Mouse (Mus musculus) embryonic facial prominence, embryonic 15.5 days (tissue): ENCODE results near the gene Fam193a. TPM values are rescaled to one million over a fixed set of nuclear protein-coding genes. Genes with fewer than 3 reads are reported as not detected.

Experiments
- ATAC-seq: fragments of 200-750 bp; cut with Nextera tagmentation; 2 replicates; pipeline ENCODE4 v1.8.0; 2017; ENCODE audit warnings: low read depth, moderate TSS enrichment; ENCODE audit not compliant: insufficient number of reproducible peaks, low FRiP score, low TSS enrichment
- H3K27ac ChIP-seq: fragments of 300-500 bp; sonication (generic); replicated peaks from 2 replicates; pipeline ENCODE4 v1.5.1; 2015; ENCODE audit warnings: mild to moderate bottlenecking, inconsistent platforms
- H3K27me3 ChIP-seq: fragments of 300-500 bp; sonication (generic); 2 replicates; pipeline ENCODE4 v1.6.1; 2015; ENCODE audit warnings: inconsistent platforms
- H3K36me3 ChIP-seq: fragments of 300-500 bp; sonication (generic); 2 replicates; pipeline ENCODE4 v1.6.1; 2015; ENCODE audit warnings: mild to moderate bottlenecking, inconsistent platforms
- H3K4me1 ChIP-seq: fragments of 300-500 bp; sonication (generic); 2 replicates; pipeline ENCODE4 v1.6.1; 2015; ENCODE audit warnings: inconsistent platforms
- H3K4me2 ChIP-seq: fragments of 300-500 bp; sonication (generic); replicated peaks from 2 replicates; pipeline ENCODE4 v1.6.1; 2015; ENCODE audit warnings: mild to moderate bottlenecking, inconsistent platforms
- H3K4me3 ChIP-seq: fragments of 300-500 bp; sonication (generic); replicated peaks from 2 replicates; pipeline ENCODE4 v1.5.1; 2015; ENCODE audit warnings: mild to moderate bottlenecking, inconsistent platforms
- H3K9ac ChIP-seq: fragments of 300-500 bp; sonication (generic); 2 replicates; pipeline ENCODE4 v1.6.1; 2015; ENCODE audit warnings: inconsistent platforms
- H3K9me3 ChIP-seq: fragments of 300-500 bp; sonication (generic); replicated peaks from 2 replicates; pipeline ENCODE4 v1.6.1; 2016; ENCODE audit warnings: inconsistent platforms
- WGBS: fragments of 180-500 bp; shearing (Covaris S2); methylation state at CpG from one replicate; pipeline ENCODE4 v1.1.7; 2015; 5-methylcytosine and 5-hydroxymethylcytosine counted together
- polyA plus RNA-seq: library from polyadenylated mRNA; unstranded; fragments of >200 nt; fragmentation: Nextera tagmentation; extraction: Ambion mirVana; gene quantifications from 2 replicates; pipeline ENCODE4 v1.2.1, GENCODE M21; 2015

Fam193a gene
- polyA plus RNA-seq: 13.2 and 13.5 TPM in 2 replicates

DNA sequence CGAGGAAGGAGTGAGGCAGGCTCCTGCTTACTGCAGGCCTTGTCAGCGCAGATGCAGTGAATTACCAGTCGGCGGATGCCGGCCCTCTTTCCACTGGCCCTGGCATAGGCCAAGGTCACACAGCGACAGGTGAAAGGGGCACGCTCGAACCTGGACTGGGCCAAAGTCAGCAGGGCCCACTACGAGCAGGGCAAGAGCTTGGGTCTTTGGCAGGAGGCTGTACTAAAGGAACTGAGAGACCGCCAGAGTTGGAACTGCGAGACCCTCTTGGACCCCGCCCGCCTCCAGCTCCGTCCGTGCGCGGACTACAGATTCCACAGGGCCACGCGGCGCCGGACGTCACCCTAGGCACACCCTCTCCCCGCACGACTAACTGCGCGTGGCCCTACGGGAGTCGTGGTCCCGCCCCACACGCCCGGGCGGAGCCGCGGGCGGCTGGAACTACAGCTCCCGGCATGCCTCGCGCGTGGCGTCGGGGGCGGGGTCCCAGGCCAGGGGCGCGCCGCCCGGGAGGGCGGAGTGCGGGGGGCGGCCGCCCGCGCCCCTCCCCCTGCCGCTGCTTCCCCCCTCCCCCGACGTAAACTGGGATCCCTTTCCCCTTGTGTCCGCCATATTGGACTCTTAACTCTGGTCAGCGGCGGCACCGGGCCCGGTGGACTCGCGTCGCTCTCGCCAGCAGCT lies at the start of gene Fam193a:
Fam193a (plus strand) TSS at position 593 of the 681 bp plus-strand sequence.
- WGBS: under 1% methylated on average over 45 of the region's 64 CpGs

DNA sequence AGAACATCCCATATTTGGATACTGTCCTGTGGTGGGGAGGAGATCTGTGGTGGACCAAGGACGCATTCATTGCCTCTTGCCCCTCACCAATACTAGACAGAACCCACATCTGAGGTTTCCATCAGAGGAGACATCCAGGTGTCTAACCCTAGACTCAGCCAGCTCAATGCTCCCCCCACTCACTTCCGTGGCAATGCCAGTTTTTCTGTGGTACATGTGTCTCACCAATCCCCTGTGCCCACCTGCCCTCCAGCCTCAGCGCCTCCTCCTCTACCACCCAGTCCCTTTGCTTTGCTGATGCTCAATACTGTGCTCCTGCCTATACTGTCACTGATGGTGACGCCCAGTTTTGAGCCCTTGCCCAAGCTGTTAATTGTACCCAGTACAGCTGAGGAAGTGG lies 48.5 kb upstream of the Fam193a start:
- H3K4me1 ChIP-seq: peaks cover 4% of the 10 kb centered on the region; the same call in 1 of the 2 replicates

More for the DNA sequence above, at the start of gene Fam193a:
- H3K4me3 ChIP-seq: peak within 1 kb of the TSS; percentile 84
- no peaks in the 10 kb centered on the region for H3K9me3 ChIP-seq
- H3K9ac ChIP-seq: peak within 1 kb of the TSS; percentile 91
- peaks cover 16% of the 10 kb centered on the region for H3K4me1 ChIP-seq
- ATAC-seq: peak; percentile 100
- peaks cover 10% of the 10 kb centered on the region; the same call in 1 of the 2 replicates for H3K36me3 ChIP-seq
- peak within 1 kb of the TSS; percentile 60 for H3K4me2 ChIP-seq
- no peaks in the 10 kb centered on the region for H3K27me3 ChIP-seq
- peak within 1 kb of the TSS; percentile 85 for H3K27ac ChIP-seq

DNA sequence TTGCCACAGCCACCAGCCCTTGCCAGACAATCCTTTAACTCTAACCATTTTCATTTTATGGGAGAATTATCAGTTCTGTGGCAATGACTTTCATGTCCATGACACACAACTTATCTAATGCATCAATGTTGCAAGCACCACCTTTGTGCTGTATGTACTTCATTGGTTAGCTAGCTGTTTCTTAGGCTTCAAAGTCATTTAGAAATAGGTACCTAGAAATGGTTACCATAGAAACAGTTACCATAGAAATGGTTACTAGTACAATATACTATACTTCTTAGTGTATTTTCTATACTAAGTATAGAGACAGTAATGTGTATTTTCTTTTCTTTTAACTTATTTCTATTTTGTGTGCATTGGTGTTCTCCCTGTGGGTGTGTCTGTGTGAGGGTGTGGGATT lies 44.4 kb upstream of the Fam193a start:
- no peaks in the 10 kb centered on the region for H3K9me3 ChIP-seq
- no peaks in the 10 kb centered on the region for H3K36me3 ChIP-seq
- no peak overlapping the region for H3K4me3 ChIP-seq
- H3K4me1 ChIP-seq: peaks cover 15% of the 10 kb centered on the region
- no peaks in the 10 kb centered on the region for H3K27me3 ChIP-seq
- no peak overlapping the region for H3K4me2 ChIP-seq
- no peak overlapping the region for H3K27ac ChIP-seq
- no peak for ATAC-seq
- H3K9ac ChIP-seq: no peak overlapping the region

More for the DNA sequence above, 48.5 kb upstream of the Fam193a start:
- Histone ChIP-seq H3K27ac (no peak overlapping the region), H3K4me2 (no peak overlapping the region), H3K9ac (no peak overlapping the region), H3K9me3 (no peaks in the 10 kb centered on the region), H3K4me3 (no peak overlapping the region), H3K27me3 (no peaks in the 10 kb centered on the region), H3K36me3 (no peaks in the 10 kb centered on the region)
- 87% methylated on average over 4 of the region's 4 CpGs for WGBS
- ATAC-seq: no peak

DNA sequence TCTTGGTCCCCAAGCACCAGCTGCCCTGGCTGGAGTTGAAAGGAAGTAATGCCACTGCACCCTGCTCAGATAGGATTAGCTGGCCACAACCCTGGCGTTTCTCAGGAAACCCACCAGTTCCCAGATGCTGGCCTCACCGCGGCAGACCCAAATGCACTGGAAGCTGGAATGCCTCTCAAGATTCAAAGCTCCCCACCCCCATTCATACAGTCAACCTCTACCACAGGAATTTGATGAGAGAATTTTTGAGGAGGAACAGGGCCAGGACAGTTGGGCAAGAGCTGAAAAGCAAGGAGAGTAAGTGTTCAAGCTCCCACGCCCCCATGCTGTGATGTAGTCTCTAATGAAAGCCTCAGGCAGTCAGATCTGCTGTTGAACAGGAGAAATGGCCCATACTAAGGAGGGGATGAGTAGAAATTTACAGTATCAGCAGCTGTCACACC lies 43.5 kb upstream of the Fam193a start:
- H3K4me3 ChIP-seq: no peak overlapping the region

DNA sequence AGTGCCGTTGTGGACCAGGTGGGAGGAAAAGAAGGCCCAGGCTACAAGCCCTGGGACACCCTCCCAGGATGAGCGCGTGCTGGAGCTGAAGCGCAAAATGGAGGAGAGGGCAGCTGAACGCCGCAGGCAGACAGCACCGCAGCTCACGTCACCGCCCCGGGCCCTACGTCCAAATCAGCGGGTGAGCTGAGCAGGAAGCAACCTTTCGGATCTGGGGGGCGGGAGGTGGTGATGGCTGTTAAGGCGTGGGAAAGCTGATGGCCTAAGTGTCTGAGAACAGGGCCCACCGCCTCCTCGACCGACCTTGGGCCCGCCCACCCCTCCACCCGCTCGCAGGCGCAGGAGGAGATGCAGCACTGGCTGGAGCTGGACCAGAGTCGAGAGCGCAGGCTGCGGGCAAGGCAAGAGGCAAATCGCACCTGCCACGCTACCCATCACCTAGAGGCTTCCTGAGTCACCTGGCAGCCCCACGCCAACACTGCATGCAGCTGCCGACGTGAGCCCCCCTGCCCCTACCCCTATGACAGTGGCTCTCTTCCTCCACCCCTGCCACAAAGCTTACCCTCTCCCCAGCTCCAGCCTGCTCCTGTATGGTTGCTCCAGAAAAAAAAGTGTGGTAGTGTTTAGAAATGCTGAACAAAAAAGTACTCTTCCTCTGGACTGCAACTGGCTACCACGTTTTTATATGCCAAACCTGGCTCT lies 42.7 kb upstream of the Fam193a start:
- WGBS: 10% methylated on average over 31 of the region's 31 CpGs
- Histone ChIP-seq H3K4me3 (peak overlapping the region; percentile 34), H3K4me2 (peak overlapping the region; percentile 51), H3K4me1 (peaks cover 15% of the 10 kb centered on the region), H3K27me3 (no peaks in the 10 kb centered on the region), H3K36me3 (no peaks in the 10 kb centered on the region), H3K27ac (no peak overlapping the region), H3K9me3 (no peaks in the 10 kb centered on the region), H3K9ac (peak overlapping the region; percentile 28)
- peak; percentile 51; the same call in 1 of the 2 replicates for ATAC-seq

More for the DNA sequence above, 43.5 kb upstream of the Fam193a start:
- Histone ChIP-seq H3K36me3 (no peaks in the 10 kb centered on the region), H3K4me2 (peak overlapping the region; percentile 51), H3K27ac (no peak overlapping the region; the same call in 1 of the 2 replicates), H3K4me1 (peaks cover 15% of the 10 kb centered on the region), H3K9me3 (no peaks in the 10 kb centered on the region), H3K27me3 (no peaks in the 10 kb centered on the region), H3K9ac (no peak overlapping the region)
- 16% methylated on average over 4 of the region's 4 CpGs for WGBS
- peak; percentile 39 for ATAC-seq

DNA sequence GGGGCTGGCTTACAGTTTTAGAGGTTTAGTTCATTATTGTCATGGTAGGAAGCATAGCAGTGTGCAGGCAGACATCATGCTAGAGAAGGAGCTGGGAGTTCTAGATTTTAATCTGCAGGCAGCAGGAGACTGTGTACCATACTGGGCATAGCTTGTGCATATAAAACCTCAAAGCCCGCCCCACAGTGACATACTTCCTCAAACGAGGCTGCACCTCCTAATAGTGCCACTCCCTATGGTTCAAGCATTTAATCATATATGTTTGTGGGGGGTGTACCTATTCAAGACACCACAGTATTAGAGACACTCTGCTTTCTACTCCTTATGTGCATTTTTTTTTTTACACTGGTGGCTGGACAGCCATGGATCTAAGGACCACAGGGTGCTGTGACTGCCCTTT lies 39.6 kb upstream of the Fam193a start:
- H3K9ac ChIP-seq: no peak overlapping the region
- no peaks in the 10 kb centered on the region for H3K27me3 ChIP-seq
- no peaks in the 10 kb centered on the region for H3K9me3 ChIP-seq
- no peak for ATAC-seq
- no peaks in the 10 kb centered on the region for H3K36me3 ChIP-seq
- H3K4me1 ChIP-seq: peaks cover 15% of the 10 kb centered on the region
- H3K4me3 ChIP-seq: no peak overlapping the region
- 83% methylated on average over 2 of the region's 2 CpGs for WGBS
- no peak overlapping the region for H3K4me2 ChIP-seq
- H3K27ac ChIP-seq: no peak overlapping the region

DNA sequence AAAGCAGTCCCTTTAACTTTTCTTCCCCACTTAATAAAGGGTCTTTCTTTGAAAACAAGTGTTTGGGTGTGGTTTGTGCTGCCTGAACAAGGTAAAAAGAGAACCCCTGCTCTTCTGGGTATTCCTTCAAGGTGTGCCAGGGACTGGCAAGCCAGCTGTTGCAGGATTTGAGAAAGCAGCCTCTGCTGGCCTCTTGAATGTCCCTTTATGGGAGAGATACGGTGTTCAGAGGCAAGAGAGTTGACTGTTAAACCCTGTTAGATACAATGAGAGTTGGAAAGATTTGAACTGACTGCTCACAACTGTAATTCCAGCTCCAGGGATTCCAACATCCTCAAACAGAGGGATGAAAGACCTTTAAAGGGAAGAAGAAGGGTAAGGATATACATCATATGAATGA lies 35.7 kb upstream of the Fam193a start:
- no peaks in the 10 kb centered on the region for H3K27me3 ChIP-seq
- 85% methylated on average over 1 of the region's 1 CpGs for WGBS
- no peak overlapping the region for H3K4me3 ChIP-seq
- H3K27ac ChIP-seq: no peak overlapping the region
- no peaks in the 10 kb centered on the region for H3K36me3 ChIP-seq
- H3K4me2 ChIP-seq: no peak overlapping the region
- 0 out of 2 replicates have a peak, but pooled peaks cover 11% of the 10 kb centered on the region for H3K4me1 ChIP-seq
- no peak for ATAC-seq
- no peak overlapping the region for H3K9ac ChIP-seq
- no peaks in the 10 kb centered on the region for H3K9me3 ChIP-seq

DNA sequence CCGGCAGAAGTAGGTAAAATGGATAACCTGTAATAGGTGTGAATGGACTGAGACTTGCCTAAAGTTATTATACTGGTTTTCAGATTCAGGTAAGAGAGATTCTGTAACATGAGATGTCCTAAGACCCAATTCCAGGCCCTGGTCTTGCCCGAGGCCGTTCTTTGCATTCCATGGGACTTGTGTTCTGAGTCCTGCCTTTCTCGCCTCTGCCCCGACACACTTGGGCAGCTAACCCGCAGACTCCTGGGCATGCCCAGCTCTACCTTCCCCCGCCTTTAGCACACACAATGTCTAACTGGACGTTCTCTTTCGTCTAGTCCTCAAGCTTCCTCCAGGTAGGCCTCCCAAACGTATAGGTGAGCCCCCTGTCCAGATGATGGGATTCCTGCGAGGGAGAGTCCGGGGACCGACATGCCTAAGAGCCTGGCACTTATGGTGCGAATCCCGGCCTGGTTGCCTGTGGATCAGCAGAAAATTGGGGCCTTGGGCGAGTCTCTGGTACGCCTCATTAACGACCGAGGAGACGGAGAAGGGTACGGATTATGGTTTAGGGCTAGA lies 34.1 kb upstream of the Fam193a start:
- peak overlapping the region; percentile 90 for H3K9ac ChIP-seq
- 3% methylated on average over 21 of the region's 21 CpGs for WGBS
- H3K4me2 ChIP-seq: peak overlapping the region; percentile 73
- peak; percentile 44 for ATAC-seq
- peak overlapping the region; percentile 99 for H3K4me3 ChIP-seq
- H3K36me3 ChIP-seq: no peaks in the 10 kb centered on the region
- peak overlapping the region; percentile 97 for H3K27ac ChIP-seq
- no peaks in the 10 kb centered on the region for H3K27me3 ChIP-seq
- H3K9me3 ChIP-seq: no peaks in the 10 kb centered on the region
- 0 out of 2 replicates have a peak, but pooled peaks cover 11% of the 10 kb centered on the region for H3K4me1 ChIP-seq

DNA sequence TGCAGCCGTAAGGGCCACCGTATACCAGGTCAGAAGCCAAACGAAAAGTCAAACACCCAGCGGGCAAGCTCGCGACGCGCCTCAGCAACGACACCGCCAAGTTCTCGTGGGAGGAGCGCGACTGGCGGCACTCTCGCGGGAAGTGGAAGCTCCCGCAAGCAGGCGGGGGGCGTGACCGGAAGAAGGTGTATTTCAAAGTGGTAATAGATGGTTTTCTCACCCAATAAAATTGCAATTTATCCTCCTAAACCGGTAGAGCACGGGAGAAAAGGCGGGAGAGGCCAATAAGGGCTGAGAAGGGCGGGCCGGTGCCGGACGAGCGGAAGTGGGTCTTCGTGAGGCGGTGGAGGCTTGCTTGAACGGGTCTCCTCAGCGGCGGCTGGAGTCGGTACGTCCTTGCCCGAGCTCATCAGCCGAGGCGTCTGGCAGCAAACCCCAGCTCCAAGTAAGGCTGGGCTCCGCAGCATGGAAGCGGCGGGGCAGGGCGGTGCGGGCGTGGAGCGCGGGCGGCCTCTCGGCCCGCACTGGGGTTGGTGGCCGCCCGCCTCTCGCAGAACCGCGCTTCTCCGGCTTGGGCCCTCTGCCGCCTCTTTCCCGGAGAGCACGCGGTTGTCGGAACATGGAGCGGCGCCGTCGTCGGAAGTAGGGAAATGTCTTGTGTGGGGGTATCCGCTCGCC lies 33.5 kb upstream of the Fam193a start, which contains the start of gene Rnf4:
Rnf4 (plus strand) TSS at position 193 of the 678 bp plus-strand sequence.
- Histone ChIP-seq H3K36me3 (no peaks in the 10 kb centered on the region), H3K4me1 (0 out of 2 replicates have a peak, but pooled peaks cover 11% of the 10 kb centered on the region), H3K9ac (peak within 1 kb of the TSS; percentile 99), H3K4me2 (peak within 1 kb of the TSS; percentile 73), H3K27me3 (no peaks in the 10 kb centered on the region), H3K27ac (peak within 1 kb of the TSS; percentile 97), H3K4me3 (peak within 1 kb of the TSS; percentile 99), H3K9me3 (no peaks in the 10 kb centered on the region)
- WGBS: under 1% methylated on average over 67 of the region's 67 CpGs
- ATAC-seq: peak; percentile 96

DNA sequence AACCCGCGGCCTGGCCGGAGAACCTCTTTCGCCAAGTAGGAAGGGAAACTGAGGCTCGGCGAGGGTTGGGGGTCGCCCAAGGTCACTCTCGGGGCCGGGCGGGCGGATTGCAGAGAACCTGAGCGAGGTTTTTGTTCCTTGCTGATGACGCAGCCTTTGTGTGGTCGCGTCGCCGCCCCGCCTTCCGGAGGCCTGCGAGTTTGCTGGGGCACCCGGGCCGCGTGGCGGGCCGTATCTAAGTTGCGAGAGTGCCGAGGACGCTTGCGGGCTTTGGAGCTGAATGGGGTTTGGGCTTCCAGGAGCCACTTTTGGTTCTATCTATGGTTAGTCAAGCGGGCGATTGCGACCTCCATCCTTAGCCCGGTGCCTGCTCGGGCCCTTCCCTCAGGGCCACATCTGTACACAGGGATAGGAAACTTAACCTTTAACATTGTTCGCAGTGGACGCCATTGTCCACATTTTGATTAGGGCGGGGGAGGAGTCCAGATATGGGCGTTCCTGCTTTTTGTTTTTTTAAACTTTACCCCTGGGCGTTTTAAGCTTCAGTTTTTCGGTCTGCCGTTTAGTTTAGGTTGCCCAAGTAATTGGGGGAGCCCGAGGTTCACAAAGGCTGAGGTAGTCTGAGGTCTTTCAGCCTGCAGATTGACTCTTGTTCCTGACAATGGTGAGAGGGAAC lies 32.8 kb upstream of the Fam193a start:
- peak overlapping the region; percentile 97 for H3K27ac ChIP-seq
- peak overlapping the region; percentile 64 for H3K4me2 ChIP-seq
- 0 out of 2 replicates have a peak, but pooled peaks cover 14% of the 10 kb centered on the region for H3K4me1 ChIP-seq
- H3K9ac ChIP-seq: peak overlapping the region; percentile 99
- H3K27me3 ChIP-seq: no peaks in the 10 kb centered on the region
- peak overlapping the region; percentile 99 for H3K4me3 ChIP-seq
- ATAC-seq: peak; percentile 48; the same call in 1 of the 2 replicates
- H3K36me3 ChIP-seq: no peaks in the 10 kb centered on the region
- WGBS: under 1% methylated on average over 42 of the region's 42 CpGs
- H3K9me3 ChIP-seq: no peaks in the 10 kb centered on the region
